Mouse (Mus musculus) fibroblast of lung, adult 2 months (primary cell): Measurements from ENCODE around the gene Clec4g.
"Not testable (repeated sequence)": the region's sequence is repeated elsewhere in the genome, so short reads cannot be mapped to it uniquely, and the experiment has no call there.

Experiments
- DNase-seq: peaks from one replicate; pipeline ENCODE4 v3.0.0-alpha.2; 2011; ENCODE audit warnings: low read depth

The Clec4g gene

GRCm38 (mm10) chr8:3720551-3720950 lies at the start of gene Clec4g:
Gene Clec4g (minus strand): TSS chr8:3720651.
- no peak for DNase-seq

- DNase-seq, result not testable (repeated sequence)
These were observed 48.2 kb upstream of the Clec4g start for GRCm38 (mm10) chr8:3768641-3769040.

GRCm38 (mm10) chr8:3754261-3754850 lies 33.9 kb upstream of the Clec4g start:
- DNase-seq, result peak; percentile 83

GRCm38 (mm10) chr8:3748761-3749160 lies 28.3 kb upstream of the Clec4g start, which contains the start of gene Cd209a:
Gene Cd209a (minus strand): TSS chr8:3748984.
- DNase-seq, result no peak

GRCm38 (mm10) chr8:3736947-3737346 lies 16.5 kb upstream of the Clec4g start:
- no peak for DNase-seq

- DNase-seq, result no peak
These were observed 15.1 kb upstream of the Clec4g start for GRCm38 (mm10) chr8:3735599-3735998.

- no peak for DNase-seq
These were observed 13.6 kb upstream of the Clec4g start for GRCm38 (mm10) chr8:3734084-3734483.

GRCm38 (mm10) chr8:3721041-3721440 lies 590 bp upstream of the Clec4g start:
- no peak for DNase-seq

GRCm38 (mm10) chr8:3718559-3718958 lies 1.9 kb downstream of the Clec4g start:
- DNase-seq, result no peak

- DNase-seq, result no peak
These were observed 3.0 kb downstream of the Clec4g start for GRCm38 (mm10) chr8:3717321-3717954.

GRCm38 (mm10) chr8:3711646-3712045 lies 8.8 kb downstream of the Clec4g start:
- no peak for DNase-seq

- no peak for DNase-seq
These were observed 10.1 kb downstream of the Clec4g start for GRCm38 (mm10) chr8:3710312-3710711.

GRCm38 (mm10) chr8:3707611-3708010 lies 12.8 kb downstream of the Clec4g start:
- no peak for DNase-seq

GRCm38 (mm10) chr8:3705711-3706110 lies 14.7 kb downstream of the Clec4g start:
- DNase-seq, result no peak

GRCm38 (mm10) chr8:3701491-3701890 lies 19.0 kb downstream of the Clec4g start:
- DNase-seq, result no peak

- DNase-seq, result no peak
These were observed 26.3 kb downstream of the Clec4g start, which contains the start of gene Fcer2a for GRCm38 (mm10) chr8:3694121-3694520. Gene Fcer2a (minus strand): TSS chr8:3694175.

- DNase-seq, result no peak
These were observed 29.7 kb downstream of the Clec4g start for GRCm38 (mm10) chr8:3690774-3691173.

- DNase-seq, result no peak
These were observed 32.9 kb downstream of the Clec4g start for GRCm38 (mm10) chr8:3687537-3687936.

GRCm38 (mm10) chr8:3685422-3685821 lies 35.0 kb downstream of the Clec4g start:
- no peak for DNase-seq

- no peak for DNase-seq
These were observed 35.9 kb downstream of the Clec4g start for GRCm38 (mm10) chr8:3684530-3684929.

GRCm38 (mm10) chr8:3683408-3684176 lies 36.9 kb downstream of the Clec4g start:
- no peak for DNase-seq

GRCm38 (mm10) chr8:3682435-3682834 lies 38.0 kb downstream of the Clec4g start:
- DNase-seq, result no peak

- no peak for DNase-seq
These were observed 40.8 kb downstream of the Clec4g start for GRCm38 (mm10) chr8:3679656-3680055.
